Mouse (Mus musculus) layer of hippocampus, postnatal 25 days (tissue): ENCODE measurements at regions not wholly inside any gene's neighbourhood (a gene's known extent, or its start where the extent isn't known, plus 50 kb on each side); places are given as distances from the start of the nearest gene placed in this dataset.

Source experiments
- DNase-seq, 2 experiments: peaks; one replicate each; pipeline ENCODE4 v3.0.0; 2022; ENCODE audit warnings: mixed read lengths in 2 of 2, low spot score in 1 of 2; ENCODE audit errors: extremely low spot score in 1 of 2

GRCm38 (mm10) chr4:70952671-70953070 is 417.9 kb upstream of the Megf9 start:
- DNase-seq, result peak in 1 of 2 experiments; percentile 16

DNA sequence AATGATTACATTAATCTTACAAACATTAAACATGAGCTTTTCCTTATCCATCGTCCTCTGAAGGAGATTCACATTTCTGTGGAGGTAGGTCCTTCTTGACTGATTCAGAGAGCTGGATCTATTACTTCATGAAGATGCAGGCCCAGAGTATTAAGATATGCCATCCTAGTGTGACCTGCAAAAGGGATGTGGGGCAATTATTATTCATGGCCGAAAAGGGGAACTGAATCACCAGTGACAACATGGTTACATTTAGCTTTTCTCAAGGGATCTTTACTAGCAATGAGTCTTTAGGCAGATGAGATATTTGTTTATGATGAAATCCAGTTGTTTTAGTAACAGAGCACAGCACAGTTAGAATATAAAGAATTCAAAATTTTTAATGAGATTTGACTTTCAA is 405.4 kb upstream of the Megf9 start:
- no peak for DNase-seq

DNA sequence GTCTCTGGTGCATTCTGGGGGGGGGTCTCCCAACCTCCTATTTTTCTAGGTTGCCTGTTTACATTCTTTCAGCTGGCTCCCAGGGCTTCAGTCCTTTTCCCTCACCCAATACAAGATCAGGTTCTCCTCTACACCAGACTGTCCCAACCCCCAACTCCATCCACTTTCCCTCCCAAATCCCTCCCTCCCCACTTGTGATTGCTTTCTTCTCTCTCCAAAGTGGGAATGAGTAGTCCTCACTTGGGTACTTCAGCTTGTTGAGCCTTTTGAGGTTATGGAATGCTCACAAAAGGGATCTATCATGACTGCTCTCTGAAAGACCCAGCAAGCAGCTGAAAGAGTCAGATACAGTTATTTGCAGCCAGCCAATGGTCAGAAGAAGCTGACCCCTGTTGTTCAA is 399.3 kb upstream of the Megf9 start:
- DNase-seq, result no peak

DNA sequence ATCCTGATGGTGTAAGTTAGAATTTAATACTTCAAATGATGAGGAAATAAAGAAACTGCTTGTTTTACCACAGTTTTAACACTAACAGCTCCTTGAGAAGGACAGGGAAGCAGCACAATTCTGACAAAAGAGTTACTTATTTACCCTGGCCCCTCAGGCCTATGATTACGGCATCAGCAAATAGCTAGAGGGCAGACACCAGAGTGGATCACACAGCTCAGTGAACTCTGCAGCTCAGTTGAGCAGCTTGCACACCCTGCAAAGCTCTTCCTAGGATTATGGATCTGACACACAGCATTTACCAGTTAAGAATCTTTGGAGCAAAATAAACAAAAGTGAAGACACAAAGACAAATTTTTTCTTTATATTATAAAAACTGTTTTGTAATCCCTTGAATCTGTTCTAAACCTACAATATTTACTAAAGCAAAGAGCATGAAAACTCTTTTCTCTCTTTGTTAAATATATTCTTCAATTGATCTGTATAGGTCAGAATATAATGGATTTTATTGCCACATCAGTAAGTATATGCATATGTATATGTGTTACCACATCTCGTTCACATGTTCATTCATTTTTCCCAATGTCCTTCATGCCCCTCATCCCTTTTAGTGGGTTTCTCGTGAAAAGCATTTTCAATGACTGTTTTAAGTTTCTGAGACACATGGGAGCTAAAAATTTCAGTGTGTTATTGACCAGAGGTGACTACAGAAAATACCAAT is 387.3 kb upstream of the Megf9 start:
- DNase-seq, result no peak

DNA sequence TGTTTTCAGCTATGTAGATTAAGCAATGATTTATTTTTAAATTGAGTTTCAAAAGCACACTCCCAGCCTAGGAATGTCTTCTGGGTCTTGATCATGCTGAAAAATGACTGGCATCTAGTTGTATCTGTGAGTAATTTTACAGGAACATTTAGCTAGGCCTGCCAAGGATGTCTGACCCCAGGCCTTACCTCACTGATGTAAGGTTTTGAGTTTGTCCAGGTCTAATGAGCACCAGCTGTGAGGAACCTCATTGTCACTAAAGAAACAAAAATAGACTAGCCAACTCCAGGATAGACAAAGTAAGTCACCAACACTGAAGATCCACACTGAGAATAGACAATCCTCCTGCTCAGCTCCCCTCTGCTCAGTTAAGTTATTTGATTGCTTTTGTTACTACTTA is 379.8 kb upstream of the Megf9 start:
- DNase-seq, result no peak

DNA sequence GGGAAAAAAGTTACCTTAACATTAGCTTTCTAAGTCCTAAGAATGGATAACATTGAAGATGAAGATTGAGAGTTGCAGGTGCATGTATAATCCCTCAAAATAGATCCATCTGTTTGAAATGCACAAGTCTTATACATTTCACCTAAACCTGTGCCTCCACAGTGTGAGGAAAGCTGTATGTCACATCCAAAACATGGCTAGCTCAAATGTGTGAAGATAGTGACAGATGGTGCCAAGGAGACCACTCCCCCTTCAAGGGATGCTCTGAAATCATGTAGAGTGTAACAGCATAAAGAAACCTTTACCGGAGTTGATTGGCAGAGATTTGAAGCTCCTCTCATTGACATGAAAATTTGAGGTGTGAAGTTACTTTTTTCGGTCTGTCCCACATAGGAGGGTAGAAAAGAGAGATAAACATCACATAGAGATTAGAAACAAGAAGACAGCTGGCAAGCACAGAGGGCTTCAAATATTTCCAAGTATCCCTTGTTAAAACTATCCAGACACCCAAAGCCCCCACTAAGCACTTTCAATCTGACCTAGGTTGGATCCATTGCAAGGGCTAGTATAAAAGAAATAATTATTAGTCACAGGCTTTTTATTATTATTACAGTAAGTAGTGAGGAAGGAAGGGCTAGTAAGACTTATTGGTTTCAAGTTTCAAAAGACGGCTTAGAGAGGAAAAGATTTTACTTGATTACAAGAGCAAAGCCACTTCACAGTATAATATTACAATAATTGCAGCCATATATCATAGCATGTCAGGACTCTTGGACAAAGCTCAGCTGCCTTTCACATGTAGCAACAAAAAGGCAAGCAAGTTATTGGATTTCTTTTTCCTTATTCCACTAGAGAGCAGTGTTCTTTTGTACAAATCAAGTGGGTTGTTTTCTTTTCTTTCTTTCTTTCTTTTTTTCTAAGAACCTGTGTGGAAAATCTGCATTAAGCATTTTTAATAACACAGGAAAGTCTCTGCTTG is 372.3 kb upstream of the Megf9 start:
- no peak for DNase-seq
